18 mouse cellular contexts compared by ENCODE assay signal in the genomic region with DNA sequence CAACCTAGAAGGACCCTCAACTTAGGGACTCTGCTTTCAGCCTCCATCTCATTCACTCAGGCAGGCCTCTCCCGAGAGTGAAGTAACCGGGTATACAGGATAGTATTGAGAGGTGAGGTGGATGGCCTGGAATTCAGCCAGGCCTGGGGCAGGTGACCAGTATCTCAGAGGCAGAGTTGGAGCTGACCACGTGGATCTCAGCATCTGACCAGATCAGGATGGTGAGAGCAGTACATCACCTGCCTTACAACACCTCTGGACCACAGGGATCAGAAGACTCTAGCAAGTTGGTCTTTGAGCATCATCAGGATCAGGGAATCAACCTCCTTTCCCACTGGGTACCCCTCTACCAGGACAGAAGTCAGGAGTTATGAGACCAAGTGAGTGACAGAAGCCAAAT. TPM values are rescaled to one million over a fixed set of nuclear protein-coding genes. Genes with fewer than 3 reads are reported as not detected.
DNase-seq lines count a peak whose midpoint lies in the region; ATAC-seq and TF ChIP-seq lines count a peak whose summit lies in the region.
"Had no signal": no experiment of that assay in that cellular context is flagged by ENCODE, and none has a peak within 500 bp of the region (broad histone marks: within the 10 kb centered on the region; RNA-seq: fewer than 3 reads in every experiment).

No protein-coding gene starts in this region.

- WGBS in heart, embryonic 10.5 days = 61% methylated on average over 3 of the region's 3 CpGs
- 64% methylated on average over 3 of the region's 3 CpGs for WGBS in intestine, embryonic 16.5 days
- 65% methylated on average over 3 of the region's 3 CpGs for WGBS in intestine, postnatal 0 days
- WGBS in embryonic facial prominence, embryonic 15.5 days = 54% methylated on average over 3 of the region's 3 CpGs
- WGBS in stomach, embryonic 15.5 days = 53% methylated on average over 3 of the region's 3 CpGs
- WGBS in liver, embryonic 11.5 days = 61% methylated on average over 3 of the region's 3 CpGs

- intact Hi-C loops in heart, postnatal 10 days (cut with DNase I) = loop anchor here (10.0 kb wide), 1 partner anchor 561 kb away; no protein-coding TSS in a partner anchor

- DNase-seq in heart, embryonic 10.5 days (ENCODE audit: low spot score) = no peak
- DNase-seq in heart, postnatal 10 days = no peak
- no peak for DNase-seq in kidney, postnatal 4 days
- DNase-seq in liver, embryonic 11.5 days (ENCODE audit: low spot score) = no peak
- DNase-seq: adrenal gland, adult 2 months; cerebellum, postnatal 25 days; gastrocnemius, postnatal 25 days; kidney, adult 8-10 months; thymus, adult 2 months had no signal

- ATAC-seq in intestine, embryonic 16.5 days = no peak
- no peak for ATAC-seq in intestine, postnatal 0 days
- ATAC-seq in embryonic facial prominence, embryonic 15.5 days (ENCODE audit: insufficient number of reproducible peaks, low FRiP score, low TSS enrichment, low read depth) = no peak
- ATAC-seq in stomach, embryonic 15.5 days (ENCODE audit: insufficient read depth, low FRiP score, low read depth) = no peak
- no peak for ATAC-seq in liver, embryonic 11.5 days (replicated peaks; ENCODE audit: low FRiP score)
- ATAC-seq: forebrain, embryonic 15.5 days; liver, embryonic 12.5 days had no signal

- H3K4me3 ChIP-seq in heart, embryonic 10.5 days = no peak overlapping the region
- H3K4me3 ChIP-seq in intestine, embryonic 16.5 days (ENCODE audit: low read length) = no peak overlapping the region
- H3K4me3 ChIP-seq in intestine, postnatal 0 days (ENCODE audit: low read depth, low read length) = no peak overlapping the region
- no peak overlapping the region for H3K4me3 ChIP-seq in embryonic facial prominence, embryonic 15.5 days (replicated peaks)
- H3K4me3 ChIP-seq in stomach, embryonic 15.5 days (replicated peaks) = no peak overlapping the region
- H3K4me3 ChIP-seq in liver, embryonic 11.5 days (ENCODE audit: low read depth, low read length) = no peak overlapping the region
- H3K4me3 ChIP-seq: forebrain, embryonic 15.5 days; hindbrain, embryonic 12.5 days; liver, embryonic 12.5 days; lung, embryonic 15.5 days; midbrain, embryonic 12.5 days had no signal

- no peak overlapping the region for H3K9ac ChIP-seq in intestine, embryonic 16.5 days (ENCODE audit: low read depth, low read length)
- H3K9ac ChIP-seq in intestine, postnatal 0 days (ENCODE audit: low read depth, low read length) = no peak overlapping the region
- no peak overlapping the region for H3K9ac ChIP-seq in embryonic facial prominence, embryonic 15.5 days
- H3K9ac ChIP-seq in stomach, embryonic 15.5 days = no peak overlapping the region
- no peak overlapping the region for H3K9ac ChIP-seq in liver, embryonic 11.5 days (ENCODE audit: low read depth, low read length)
- H3K9ac ChIP-seq: forebrain, embryonic 15.5 days; hindbrain, embryonic 12.5 days; liver, embryonic 12.5 days; lung, embryonic 15.5 days; midbrain, embryonic 12.5 days had no signal

- H3K4me2 ChIP-seq in intestine, embryonic 16.5 days (ENCODE audit: low read depth, low read length) = no peak overlapping the region
- H3K4me2 ChIP-seq in intestine, postnatal 0 days (replicated peaks; ENCODE audit: low read depth) = no peak overlapping the region
- H3K4me2 ChIP-seq in embryonic facial prominence, embryonic 15.5 days (replicated peaks) = no peak overlapping the region
- H3K4me2 ChIP-seq in stomach, embryonic 15.5 days = no peak overlapping the region
- H3K4me2 ChIP-seq in liver, embryonic 11.5 days = no peak overlapping the region
- H3K4me2 ChIP-seq: forebrain, embryonic 15.5 days; liver, embryonic 12.5 days; lung, embryonic 15.5 days; midbrain, embryonic 12.5 days had no signal

- no peaks in the 10 kb centered on the region for H3K9me3 ChIP-seq in heart, embryonic 10.5 days
- H3K9me3 ChIP-seq in intestine, embryonic 16.5 days (ENCODE audit: control insufficient read depth, low read length) = no peaks in the 10 kb centered on the region
- no peaks in the 10 kb centered on the region for H3K9me3 ChIP-seq in intestine, postnatal 0 days (ENCODE audit: control insufficient read depth)
- no peaks in the 10 kb centered on the region for H3K9me3 ChIP-seq in embryonic facial prominence, embryonic 15.5 days (replicated peaks)
- H3K9me3 ChIP-seq in stomach, embryonic 15.5 days = no peaks in the 10 kb centered on the region
- H3K9me3 ChIP-seq in liver, embryonic 11.5 days (ENCODE audit: control insufficient read depth, low read length) = no peaks in the 10 kb centered on the region
- H3K9me3 ChIP-seq: forebrain, embryonic 15.5 days; hindbrain, embryonic 12.5 days; liver, embryonic 12.5 days; lung, embryonic 15.5 days; midbrain, embryonic 12.5 days had no signal

- 0 out of 2 replicates have a peak, but pooled peaks cover 8% of the 10 kb centered on the region for H3K27me3 ChIP-seq in heart, embryonic 10.5 days (ENCODE audit: insufficient read depth, poor library complexity, severe bottlenecking)
- no peaks in the 10 kb centered on the region for H3K27me3 ChIP-seq in intestine, embryonic 16.5 days (replicated peaks; ENCODE audit: control insufficient read depth, insufficient read depth, low read length)
- H3K27me3 ChIP-seq in intestine, postnatal 0 days (replicated peaks; ENCODE audit: control insufficient read depth, insufficient read depth, low read length) = no peaks in the 10 kb centered on the region
- H3K27me3 ChIP-seq in embryonic facial prominence, embryonic 15.5 days = no peaks in the 10 kb centered on the region
- H3K27me3 ChIP-seq in stomach, embryonic 15.5 days (replicated peaks) = no peaks in the 10 kb centered on the region
- H3K27me3 ChIP-seq in liver, embryonic 11.5 days (replicated peaks; ENCODE audit: control insufficient read depth, insufficient read depth, low read length) = 0 out of 2 replicates have a peak, but pooled peaks cover 2% of the 10 kb centered on the region
- H3K27me3 ChIP-seq: forebrain, embryonic 15.5 days; hindbrain, embryonic 12.5 days; lung, embryonic 15.5 days; midbrain, embryonic 12.5 days had no signal

- peak overlapping the region; percentile 64; the same call in 1 of the 2 replicates for H3K27ac ChIP-seq in heart, embryonic 10.5 days
- H3K27ac ChIP-seq in intestine, embryonic 16.5 days (ENCODE audit: low read length) = peak overlapping the region; percentile 55; the same call in 1 of the 2 replicates
- no peak overlapping the region for H3K27ac ChIP-seq in intestine, postnatal 0 days (ENCODE audit: low read depth, low read length)
- H3K27ac ChIP-seq in embryonic facial prominence, embryonic 15.5 days (replicated peaks) = peak overlapping the region; percentile 81
- peak overlapping the region; percentile 64 for H3K27ac ChIP-seq in stomach, embryonic 15.5 days
- no peak overlapping the region for H3K27ac ChIP-seq in liver, embryonic 11.5 days (ENCODE audit: low read depth, low read length)
- H3K27ac ChIP-seq: forebrain, embryonic 15.5 days; hindbrain, embryonic 12.5 days; liver, embryonic 12.5 days; lung, embryonic 15.5 days; midbrain, embryonic 12.5 days had no signal

- no peaks in the 10 kb centered on the region for H3K36me3 ChIP-seq in heart, embryonic 10.5 days
- no peaks in the 10 kb centered on the region for H3K36me3 ChIP-seq in intestine, embryonic 16.5 days (ENCODE audit: control insufficient read depth, insufficient read depth, low read length)
- no peaks in the 10 kb centered on the region for H3K36me3 ChIP-seq in intestine, postnatal 0 days (ENCODE audit: control insufficient read depth, insufficient read depth)
- no peaks in the 10 kb centered on the region for H3K36me3 ChIP-seq in embryonic facial prominence, embryonic 15.5 days
- H3K36me3 ChIP-seq in stomach, embryonic 15.5 days = no peaks in the 10 kb centered on the region
- no peaks in the 10 kb centered on the region for H3K36me3 ChIP-seq in liver, embryonic 11.5 days (ENCODE audit: control insufficient read depth, insufficient read depth, low read length)
- H3K36me3 ChIP-seq: forebrain, embryonic 15.5 days; hindbrain, embryonic 12.5 days; liver, embryonic 12.5 days; lung, embryonic 15.5 days; midbrain, embryonic 12.5 days had no signal

- H3K4me1 ChIP-seq in heart, embryonic 10.5 days = peaks cover 30% of the 10 kb centered on the region
- peaks cover 16% of the 10 kb centered on the region for H3K4me1 ChIP-seq in intestine, embryonic 16.5 days (ENCODE audit: control insufficient read depth, insufficient read depth, low read length)
- peaks cover 9% of the 10 kb centered on the region; the same call in 1 of the 2 replicates for H3K4me1 ChIP-seq in intestine, postnatal 0 days (replicated peaks; ENCODE audit: control insufficient read depth, insufficient read depth, low read length)
- peaks cover 28% of the 10 kb centered on the region for H3K4me1 ChIP-seq in embryonic facial prominence, embryonic 15.5 days
- peaks cover 13% of the 10 kb centered on the region for H3K4me1 ChIP-seq in stomach, embryonic 15.5 days
- no peaks in the 10 kb centered on the region for H3K4me1 ChIP-seq in liver, embryonic 11.5 days (replicated peaks; ENCODE audit: control insufficient read depth, insufficient read depth, low read length)

- TF ChIP-seq CTCF in intestine, postnatal 0 days (IDR thresholded peaks at IDR 0.05; ENCODE audit: low read depth) = no peak

RNA-seq across cellular contexts. Expression of gene Laptm4a, which starts 35.5 kb away (rescaled TPM):
- polyA plus RNA-seq in heart, embryonic 10.5 days (2016; fragmentation: Nextera tagmentation; extraction: Ambion mirVana) = 199 and 219 TPM in 2 replicates
- total RNA-seq in heart, postnatal 10 days (2021) = 100 to 1,000 TPM; 387 to 411 TPM
- 244 and 257 TPM in 2 replicates for polyA plus RNA-seq in intestine, embryonic 16.5 days (2015; fragmentation: Nextera tagmentation; extraction: Ambion mirVana)
- polyA plus RNA-seq in intestine, postnatal 0 days (2015; fragmentation: Nextera tagmentation; extraction: Ambion mirVana) = 241 and 242 TPM in 2 replicates
- 449 and 462 TPM in 2 replicates for polyA plus RNA-seq in embryonic facial prominence, embryonic 15.5 days (2015; fragmentation: Nextera tagmentation; extraction: Ambion mirVana)
- polyA plus RNA-seq in stomach, embryonic 15.5 days (2015; fragmentation: Nextera tagmentation; extraction: Ambion mirVana) = 346 and 353 TPM in 2 replicates
- polyA plus RNA-seq in liver, embryonic 11.5 days (2014; fragmentation: Nextera tagmentation; extraction: Ambion mirVana) = 128 and 129 TPM in 2 replicates

Comparison
In these comparisons a context has a peak if more than half of its experiments do, and no peak if none do; other contexts are left out.
1. H3K27ac ChIP-seq: peak in heart, embryonic 10.5 days (single experiment), intestine, embryonic 16.5 days (single experiment), embryonic facial prominence, embryonic 15.5 days (single experiment) and stomach, embryonic 15.5 days (single experiment); none in intestine, postnatal 0 days (single experiment) and liver, embryonic 11.5 days (single experiment).